Mouse (Mus musculus): ENCODE results near the gene Tm4sf1. TPM values are rescaled to one million over a fixed set of nuclear protein-coding genes. Genes with fewer than 3 reads are reported as not detected.
A peak's percentile ranks its signal among the peaks of the same experiment; 100 is the strongest.

Tm4sf1 gene
- polyA plus RNA-seq (2015; fragmentation: Nextera tagmentation; extraction: Ambion mirVana), result 272 and 299 TPM in 2 replicates

DNA sequence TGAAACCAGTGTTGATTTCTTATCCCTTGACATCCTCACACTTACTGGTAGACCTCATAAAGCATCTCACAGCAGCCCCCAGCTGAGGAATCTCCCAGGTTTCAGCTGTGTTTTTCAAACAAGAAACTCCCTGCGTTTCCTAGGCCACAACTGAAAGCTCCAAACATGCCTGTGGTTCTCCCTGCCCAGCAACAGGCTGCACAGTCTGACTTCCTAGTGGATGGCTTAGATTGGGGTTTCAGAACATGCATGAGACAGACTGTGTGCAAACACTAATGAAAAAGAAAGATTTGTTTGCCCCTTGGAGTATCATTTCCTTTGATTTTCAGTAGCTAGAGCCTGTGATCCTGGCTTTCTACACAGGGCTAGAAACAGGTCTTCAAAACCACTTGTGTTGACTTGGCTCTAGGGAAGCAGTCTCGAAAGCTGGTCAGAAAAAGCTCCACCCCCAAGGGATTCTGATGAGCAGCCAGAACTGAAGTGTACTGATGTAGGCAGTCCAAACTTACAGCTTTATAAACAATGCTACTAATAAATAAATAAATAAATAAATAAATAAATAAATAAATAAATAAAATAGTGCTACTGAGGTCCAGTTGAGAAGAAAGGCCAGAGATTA is at the start of gene Tm4sf1:
TSS of gene Tm4sf1 (minus strand) at position 68 of the 619 bp plus-strand sequence.
- ATAC-seq (replicated peaks; ENCODE audit: extremely low read depth, insufficient read depth, low FRiP score), result no peak
- no peaks in the 10 kb centered on the region for H3K36me3 ChIP-seq (ENCODE audit: control insufficient read depth, insufficient read depth)
- no peaks in the 10 kb centered on the region; the same call in 1 of the 2 replicates for H3K4me1 ChIP-seq (ENCODE audit: control insufficient read depth, insufficient read depth, low read length)
- WGBS, result 73% methylated on average over 2 of the region's 2 CpGs
- no peaks in the 10 kb centered on the region for H3K9me3 ChIP-seq (replicated peaks; ENCODE audit: control insufficient read depth, low read length)
- no peaks in the 10 kb centered on the region for H3K27me3 ChIP-seq (ENCODE audit: control insufficient read depth, insufficient read depth, low read length)
- H3K4me2 ChIP-seq (ENCODE audit: low read depth, low read length), result no peak within 1 kb of the TSS
- no peak within 1 kb of the TSS for H3K4me3 ChIP-seq (ENCODE audit: low read length)
- H3K27ac ChIP-seq (ENCODE audit: low read length), result no peak within 1 kb of the TSS
- no peak within 1 kb of the TSS for H3K9ac ChIP-seq (ENCODE audit: low read length)

DNA sequence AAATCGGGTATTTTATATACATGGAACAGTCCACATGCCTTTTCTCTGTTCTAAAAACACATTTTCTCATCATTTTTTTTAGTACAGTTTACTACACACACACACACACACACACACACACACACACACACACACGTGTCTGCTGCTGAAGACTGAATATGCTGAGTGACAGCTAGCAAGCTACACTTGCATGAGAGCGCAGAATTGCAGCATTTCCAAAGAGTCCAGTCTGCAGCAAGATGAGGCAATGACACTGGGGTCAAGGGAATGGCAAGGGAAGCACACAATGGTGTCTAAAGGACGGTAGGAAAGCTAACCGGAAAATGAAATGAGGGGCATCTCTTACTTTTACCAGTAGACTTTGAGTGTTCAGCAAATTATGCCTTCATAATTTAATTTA is 43.0 kb upstream of the Tm4sf1 start:
- no peak overlapping the region for H3K4me2 ChIP-seq (ENCODE audit: low read depth, low read length)
- H3K9me3 ChIP-seq (replicated peaks; ENCODE audit: control insufficient read depth, low read length), result 0 out of 2 replicates have a peak, but pooled peaks cover 2% of the 10 kb centered on the region
- H3K4me3 ChIP-seq (ENCODE audit: low read length), result no peak overlapping the region
- no peaks in the 10 kb centered on the region for H3K4me1 ChIP-seq (ENCODE audit: control insufficient read depth, insufficient read depth, low read length)
- ATAC-seq (replicated peaks; ENCODE audit: extremely low read depth, insufficient read depth, low FRiP score), result no peak
- no peaks in the 10 kb centered on the region for H3K36me3 ChIP-seq (ENCODE audit: control insufficient read depth, insufficient read depth)
- 66% methylated on average over 5 of the region's 5 CpGs for WGBS
- no peaks in the 10 kb centered on the region for H3K27me3 ChIP-seq (ENCODE audit: control insufficient read depth, insufficient read depth, low read length)
- peak overlapping the region; percentile 39; the same call in 1 of the 2 replicates for H3K27ac ChIP-seq (ENCODE audit: low read length)
- no peak overlapping the region for H3K9ac ChIP-seq (ENCODE audit: low read length)

GRCm38 (mm10) chr3:57343837-57344607 is 42.2 kb upstream of the Tm4sf1 start:
- peak; percentile 37; the same call in 1 of the 2 replicates for ATAC-seq (replicated peaks; ENCODE audit: extremely low read depth, insufficient read depth, low FRiP score)
- WGBS, result 41% methylated on average over 11 of the region's 11 CpGs

GRCm38 (mm10) chr3:57342976-57343375 is 41.2 kb upstream of the Tm4sf1 start:
- H3K4me2 ChIP-seq (ENCODE audit: low read depth, low read length), result no peak overlapping the region
- no peak overlapping the region for H3K27ac ChIP-seq (ENCODE audit: low read length)
- no peaks in the 10 kb centered on the region for H3K9me3 ChIP-seq (replicated peaks; ENCODE audit: control insufficient read depth, low read length)
- no peaks in the 10 kb centered on the region for H3K27me3 ChIP-seq (ENCODE audit: control insufficient read depth, insufficient read depth, low read length)
- H3K9ac ChIP-seq (ENCODE audit: low read length), result no peak overlapping the region
- no peak for ATAC-seq (replicated peaks; ENCODE audit: extremely low read depth, insufficient read depth, low FRiP score)
- no peaks in the 10 kb centered on the region for H3K4me1 ChIP-seq (ENCODE audit: control insufficient read depth, insufficient read depth, low read length)
- no peak overlapping the region for H3K4me3 ChIP-seq (ENCODE audit: low read length)
- H3K36me3 ChIP-seq (ENCODE audit: control insufficient read depth, insufficient read depth), result no peaks in the 10 kb centered on the region
- WGBS, result 86% methylated on average over 4 of the region's 4 CpGs

More at GRCm38 (mm10) chr3:57343837-57344607, 42.2 kb upstream of the Tm4sf1 start:
- Histone ChIP-seq H3K4me1 (ENCODE audit: control insufficient read depth, insufficient read depth, low read length) (no peaks in the 10 kb centered on the region), H3K9me3 (replicated peaks; ENCODE audit: control insufficient read depth, low read length) (0 out of 2 replicates have a peak, but pooled peaks cover 2% of the 10 kb centered on the region), H3K27me3 (ENCODE audit: control insufficient read depth, insufficient read depth, low read length) (no peaks in the 10 kb centered on the region), H3K4me3 (ENCODE audit: low read length) (no peak overlapping the region), H3K9ac (ENCODE audit: low read length) (no peak overlapping the region), H3K36me3 (ENCODE audit: control insufficient read depth, insufficient read depth) (no peaks in the 10 kb centered on the region), H3K4me2 (ENCODE audit: low read depth, low read length) (no peak overlapping the region), H3K27ac (ENCODE audit: low read length) (peak overlapping the region; percentile 48)

DNA sequence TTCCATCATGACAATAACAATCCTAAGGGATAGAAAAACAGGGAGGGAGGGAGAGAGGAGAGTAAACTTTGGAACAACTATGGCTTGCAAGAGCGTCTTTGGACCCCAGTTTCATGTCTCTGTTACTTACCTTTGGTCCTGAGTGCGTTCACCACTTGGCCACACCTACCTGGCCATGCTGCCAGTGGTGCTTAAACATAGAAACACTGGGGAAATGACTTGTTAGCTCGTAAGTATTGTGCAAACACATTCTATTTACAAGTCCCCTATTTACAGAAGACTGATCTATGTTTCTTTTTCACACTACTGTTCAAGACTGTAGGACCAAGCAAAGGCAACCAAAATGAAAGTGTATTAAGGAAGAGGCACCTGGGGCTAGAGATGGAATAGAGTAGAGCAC is 39.5 kb upstream of the Tm4sf1 start:
- Histone ChIP-seq H3K9me3 (replicated peaks; ENCODE audit: control insufficient read depth, low read length) (no peaks in the 10 kb centered on the region), H3K4me2 (ENCODE audit: low read depth, low read length) (no peak overlapping the region), H3K27ac (ENCODE audit: low read length) (no peak overlapping the region), H3K9ac (ENCODE audit: low read length) (no peak overlapping the region), H3K4me3 (ENCODE audit: low read length) (no peak overlapping the region), H3K4me1 (ENCODE audit: control insufficient read depth, insufficient read depth, low read length) (no peaks in the 10 kb centered on the region), H3K36me3 (ENCODE audit: control insufficient read depth, insufficient read depth) (no peaks in the 10 kb centered on the region), H3K27me3 (ENCODE audit: control insufficient read depth, insufficient read depth, low read length) (no peaks in the 10 kb centered on the region)
- 73% methylated on average over 3 of the region's 3 CpGs for WGBS
- no peak for ATAC-seq (replicated peaks; ENCODE audit: extremely low read depth, insufficient read depth, low FRiP score)

DNA sequence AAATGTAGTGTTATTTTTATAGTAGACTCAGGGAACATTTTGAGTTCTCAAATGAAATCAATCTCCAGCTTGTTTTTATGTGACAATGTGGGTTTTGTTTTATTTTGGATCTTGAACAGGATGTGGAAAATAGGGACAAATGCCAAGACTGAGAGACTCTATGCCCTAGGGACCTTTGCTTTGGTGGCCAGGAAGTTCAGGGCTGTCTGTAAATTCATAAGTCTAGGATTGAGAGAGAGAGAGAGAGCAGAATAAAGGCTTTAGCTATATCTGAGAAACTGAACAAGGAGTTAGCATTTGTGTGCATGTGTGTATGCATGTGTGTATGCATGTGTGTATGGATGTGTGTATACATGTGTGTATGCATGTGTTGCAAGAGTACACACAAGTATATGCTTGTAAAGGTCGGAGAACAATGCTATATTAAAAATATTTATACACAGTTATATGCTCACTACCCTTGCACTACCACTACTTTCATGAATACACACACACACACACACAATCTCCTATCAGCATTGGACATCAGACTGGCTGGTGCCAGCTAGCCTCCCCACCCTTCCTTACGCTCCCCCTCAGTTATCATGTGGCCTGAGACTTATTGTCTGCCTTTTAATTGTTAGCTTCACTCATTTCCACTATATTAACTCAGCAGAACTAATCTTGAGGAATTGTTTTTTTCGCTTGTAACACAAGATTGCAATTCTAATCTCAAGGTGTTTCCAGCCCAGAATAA is 33.5 kb upstream of the Tm4sf1 start:
- no peaks in the 10 kb centered on the region for H3K27me3 ChIP-seq (ENCODE audit: control insufficient read depth, insufficient read depth, low read length)
- H3K9ac ChIP-seq (ENCODE audit: low read length), result no peak overlapping the region
- H3K4me1 ChIP-seq (ENCODE audit: control insufficient read depth, insufficient read depth, low read length), result no peaks in the 10 kb centered on the region
- no peaks in the 10 kb centered on the region for H3K9me3 ChIP-seq (replicated peaks; ENCODE audit: control insufficient read depth, low read length)
- H3K4me3 ChIP-seq (ENCODE audit: low read length), result no peak overlapping the region
- WGBS, result 62% methylated on average over 3 of the region's 3 CpGs
- H3K27ac ChIP-seq (ENCODE audit: low read length), result peak overlapping the region; percentile 80
- no peak overlapping the region for H3K4me2 ChIP-seq (ENCODE audit: low read depth, low read length)
- H3K36me3 ChIP-seq (ENCODE audit: control insufficient read depth, insufficient read depth), result no peaks in the 10 kb centered on the region
- peak; percentile 70 for ATAC-seq (replicated peaks; ENCODE audit: extremely low read depth, insufficient read depth, low FRiP score)

DNA sequence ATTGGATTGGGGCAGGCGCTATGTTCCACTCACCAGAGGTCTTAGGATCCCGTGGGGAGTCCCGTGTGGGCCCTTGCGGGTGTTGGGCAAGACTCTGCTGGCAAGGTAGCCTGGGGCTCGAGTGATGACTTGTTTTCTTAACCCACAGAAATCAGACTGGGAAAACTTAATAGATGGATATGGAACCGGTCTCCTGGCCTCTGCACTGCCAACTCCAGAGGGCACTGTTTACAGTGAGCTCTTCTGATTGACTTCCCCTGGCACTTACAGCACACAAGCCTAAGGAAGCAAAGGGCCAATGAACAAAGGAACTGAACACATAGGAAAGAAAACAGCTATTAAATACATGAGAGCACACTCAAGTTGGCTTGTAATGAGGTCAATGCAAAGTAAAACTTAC is 26.2 kb upstream of the Tm4sf1 start:
- Histone ChIP-seq H3K9me3 (replicated peaks; ENCODE audit: control insufficient read depth, low read length) (no peaks in the 10 kb centered on the region; the same call in 1 of the 2 replicates), H3K9ac (ENCODE audit: low read length) (no peak overlapping the region), H3K36me3 (ENCODE audit: control insufficient read depth, insufficient read depth) (no peaks in the 10 kb centered on the region), H3K4me2 (ENCODE audit: low read depth, low read length) (no peak overlapping the region), H3K4me1 (ENCODE audit: control insufficient read depth, insufficient read depth, low read length) (no peaks in the 10 kb centered on the region), H3K4me3 (ENCODE audit: low read length) (no peak overlapping the region), H3K27ac (ENCODE audit: low read length) (no peak overlapping the region), H3K27me3 (ENCODE audit: control insufficient read depth, insufficient read depth, low read length) (no peaks in the 10 kb centered on the region)
- WGBS, result 72% methylated on average over 5 of the region's 6 CpGs
- no peak for ATAC-seq (replicated peaks; ENCODE audit: extremely low read depth, insufficient read depth, low FRiP score)

DNA sequence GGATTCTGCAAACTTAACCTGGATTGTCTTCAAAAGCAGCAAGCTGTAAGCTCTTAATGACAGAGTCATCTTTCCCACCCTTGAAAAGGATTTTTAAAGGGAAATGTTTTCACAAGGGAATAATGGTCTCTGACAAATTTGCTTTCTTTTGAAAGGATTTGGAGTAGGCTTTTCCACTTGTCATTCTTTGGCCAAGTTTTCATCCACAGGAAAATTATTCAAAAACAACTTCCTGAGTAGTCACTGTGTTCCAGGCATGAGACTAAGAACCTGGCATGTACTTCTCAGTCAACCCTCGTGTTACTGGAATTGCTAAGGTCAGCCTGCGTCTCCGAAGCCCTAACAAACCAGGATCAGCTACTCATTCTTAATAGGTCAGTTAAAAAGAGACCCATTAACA is 5.3 kb upstream of the Tm4sf1 start:
- no peak overlapping the region for H3K4me2 ChIP-seq (ENCODE audit: low read depth, low read length)
- H3K4me3 ChIP-seq (ENCODE audit: low read length), result no peak overlapping the region
- no peaks in the 10 kb centered on the region for H3K27me3 ChIP-seq (ENCODE audit: control insufficient read depth, insufficient read depth, low read length)
- no peaks in the 10 kb centered on the region; the same call in 1 of the 2 replicates for H3K4me1 ChIP-seq (ENCODE audit: control insufficient read depth, insufficient read depth, low read length)
- H3K36me3 ChIP-seq (ENCODE audit: control insufficient read depth, insufficient read depth), result no peaks in the 10 kb centered on the region
- 56% methylated on average over 3 of the region's 3 CpGs for WGBS
- H3K9ac ChIP-seq (ENCODE audit: low read length), result no peak overlapping the region
- H3K27ac ChIP-seq (ENCODE audit: low read length), result no peak overlapping the region
- no peaks in the 10 kb centered on the region for H3K9me3 ChIP-seq (replicated peaks; ENCODE audit: control insufficient read depth, low read length)
- no peak for ATAC-seq (replicated peaks; ENCODE audit: extremely low read depth, insufficient read depth, low FRiP score)
